Mouse (Mus musculus): Measurements from ENCODE around the gene Sgta. TPM values are rescaled to one million over a fixed set of nuclear protein-coding genes. Genes with fewer than 3 reads are reported as not detected.
"Not testable (repeated sequence)": the region's sequence is repeated elsewhere in the genome, so short reads cannot be mapped to it uniquely, and the experiment has no call there.

Sgta gene
- total RNA-seq (2014; fragmentation: Nextera tagmentation) (59.4 and 61.4 TPM in 2 replicates), total RNA-seq (2017) (34.2 and 41.6 TPM in 2 replicates)

DNA sequence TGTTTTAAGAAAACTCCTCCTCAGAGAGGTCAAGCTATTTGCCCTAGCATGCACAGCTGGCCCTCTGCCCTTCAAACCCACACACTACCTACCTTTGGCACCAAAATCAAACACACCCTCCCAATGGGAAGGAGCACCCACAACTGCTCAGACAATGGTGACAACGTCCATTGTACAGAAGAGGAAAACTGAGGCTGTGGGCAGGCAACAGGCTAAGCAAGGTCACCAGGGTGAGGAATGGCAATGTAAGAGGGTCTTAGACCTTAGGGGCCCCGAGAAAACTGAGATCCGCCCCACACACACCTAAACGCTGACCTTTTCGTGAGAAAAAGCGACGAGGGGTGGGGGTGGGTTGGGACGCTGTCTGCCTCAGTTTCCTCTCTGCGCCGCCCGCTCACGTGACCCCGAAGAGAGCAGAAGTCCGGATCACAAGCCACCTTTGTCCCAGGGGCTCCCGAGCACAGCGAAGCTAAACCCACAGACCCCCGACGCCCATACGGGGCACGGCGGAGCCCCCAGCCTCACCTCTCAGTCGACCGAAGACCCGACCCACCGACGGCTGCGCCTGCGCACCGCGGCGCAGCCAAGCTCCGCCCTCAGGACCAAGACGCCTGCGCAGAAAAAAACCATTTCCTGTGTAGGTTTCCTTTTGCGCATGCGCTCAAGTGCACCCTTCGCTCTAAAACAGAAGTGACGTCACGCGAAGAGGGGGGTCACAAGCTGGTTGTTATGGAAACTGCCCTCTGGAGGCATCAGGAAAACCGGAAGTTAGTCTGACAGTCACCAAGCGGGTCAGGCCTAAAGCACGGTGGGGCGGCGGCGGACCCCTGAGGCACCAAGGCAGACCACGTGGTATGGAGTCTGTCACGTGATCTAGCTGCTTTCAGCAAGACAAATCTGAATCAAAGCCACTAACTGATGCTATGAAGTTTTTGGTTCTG, at the start of gene Sgta:
Sgta (minus strand) TSS at position 579 of the 941 bp plus-strand sequence.
- ATAC-seq (replicated peaks; ENCODE audit: low FRiP score, low TSS enrichment, poor library complexity, severe bottlenecking) = peak; percentile 88

DNA sequence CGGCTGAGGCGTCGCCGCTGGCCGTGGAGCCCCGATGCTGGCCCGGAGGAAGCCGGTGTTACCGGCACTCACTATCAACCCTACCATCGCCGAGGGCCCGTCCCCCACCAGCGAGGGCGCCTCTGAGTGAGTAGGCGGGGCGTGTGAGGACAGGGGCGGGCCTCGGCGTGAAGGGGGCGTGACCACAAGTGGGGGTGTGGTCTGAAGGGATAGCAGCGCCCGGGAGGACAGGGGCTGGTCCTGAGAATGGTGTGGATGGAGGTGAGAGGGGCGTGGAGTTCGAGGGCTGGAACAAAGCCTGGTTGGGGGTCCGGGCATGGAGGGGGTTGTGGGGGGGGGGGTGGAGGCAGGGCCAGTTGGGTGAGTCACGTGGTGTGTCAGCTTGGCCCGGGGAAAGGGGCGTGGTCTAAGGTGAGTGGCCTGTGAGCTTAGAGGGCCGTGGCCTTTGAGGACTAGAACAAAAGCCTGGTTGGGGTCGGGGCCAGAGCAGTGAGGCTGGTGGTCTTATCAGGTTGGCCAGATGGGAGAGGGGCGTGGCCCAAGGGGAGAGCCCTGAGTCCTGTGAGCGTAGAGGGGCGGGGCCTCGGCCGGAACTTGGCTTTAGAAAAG, 46.2 kb upstream of the Sgta start:
- ATAC-seq (replicated peaks; ENCODE audit: low FRiP score, low TSS enrichment, poor library complexity, severe bottlenecking) = peak; percentile 73

DNA sequence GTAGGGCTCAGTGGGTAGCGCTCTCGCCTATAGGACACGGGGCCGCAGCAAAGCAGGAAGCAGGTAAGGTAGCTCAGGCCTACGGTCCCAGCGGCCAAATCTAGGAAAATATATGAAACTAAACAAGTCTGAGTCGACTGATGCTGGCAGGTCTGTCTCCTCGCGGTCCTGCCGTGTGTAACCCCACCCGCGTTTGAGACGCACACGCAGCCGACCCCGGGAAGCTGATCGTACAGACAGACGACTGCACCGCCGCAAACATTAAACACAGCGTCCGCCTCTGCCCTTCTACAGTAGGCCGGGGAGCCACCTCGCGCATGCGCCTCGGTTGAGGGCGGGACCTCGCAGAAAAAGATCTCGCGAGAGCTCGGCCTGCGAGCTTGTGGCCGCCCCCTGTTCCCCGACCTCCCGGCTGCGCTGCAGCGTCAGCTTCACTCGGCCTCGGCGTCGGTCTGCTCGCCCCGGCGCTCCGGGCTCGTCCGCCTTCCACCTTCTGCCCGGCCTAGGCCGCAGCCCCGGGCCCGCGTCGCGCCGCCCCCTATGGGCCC, 45.7 kb upstream of the Sgta start, which contains the start of gene Map2k2:
Map2k2 (plus strand) TSS at position 351 of the 548 bp plus-strand sequence.
- peak; percentile 77 for ATAC-seq (replicated peaks; ENCODE audit: low FRiP score, low TSS enrichment, poor library complexity, severe bottlenecking)

DNA sequence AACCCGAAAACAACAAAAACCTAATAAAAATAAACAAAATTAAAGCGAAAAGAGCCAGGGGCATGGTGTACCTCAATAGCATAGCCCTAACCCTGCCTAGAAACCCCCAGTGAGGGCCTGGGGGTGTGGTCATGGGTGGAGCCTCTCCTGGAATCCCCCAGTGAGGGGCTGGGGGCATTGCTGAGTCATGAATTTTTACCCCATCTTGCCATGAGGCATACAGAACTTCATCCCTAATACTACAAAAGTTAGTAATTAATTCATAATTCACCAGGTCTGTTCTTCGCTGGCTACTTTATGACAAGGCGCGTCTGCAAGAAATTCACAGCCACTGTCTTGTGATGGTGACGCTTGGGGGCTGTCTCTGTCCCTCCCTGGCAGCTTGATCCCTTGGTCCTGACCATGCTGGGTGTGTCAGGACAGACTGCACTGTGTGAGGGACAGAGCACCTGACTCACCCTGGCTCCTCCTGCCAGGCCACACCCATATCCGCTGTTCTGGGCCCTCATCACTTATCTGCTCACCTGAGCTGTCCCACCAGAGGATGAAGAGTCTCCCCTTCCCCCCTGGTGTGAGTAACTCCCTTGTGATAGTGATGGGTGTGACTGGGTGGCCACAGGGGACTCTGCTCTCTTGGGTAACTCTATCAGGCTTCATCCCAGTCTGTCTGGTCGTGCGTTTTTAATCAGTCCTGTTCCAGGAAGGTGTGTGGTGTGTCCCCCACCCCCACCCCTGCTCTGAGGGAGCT, 35.1 kb upstream of the Sgta start:
- peak; percentile 34; the same call in 1 of the 2 replicates for ATAC-seq (replicated peaks; ENCODE audit: low FRiP score, low TSS enrichment, poor library complexity, severe bottlenecking)

DNA sequence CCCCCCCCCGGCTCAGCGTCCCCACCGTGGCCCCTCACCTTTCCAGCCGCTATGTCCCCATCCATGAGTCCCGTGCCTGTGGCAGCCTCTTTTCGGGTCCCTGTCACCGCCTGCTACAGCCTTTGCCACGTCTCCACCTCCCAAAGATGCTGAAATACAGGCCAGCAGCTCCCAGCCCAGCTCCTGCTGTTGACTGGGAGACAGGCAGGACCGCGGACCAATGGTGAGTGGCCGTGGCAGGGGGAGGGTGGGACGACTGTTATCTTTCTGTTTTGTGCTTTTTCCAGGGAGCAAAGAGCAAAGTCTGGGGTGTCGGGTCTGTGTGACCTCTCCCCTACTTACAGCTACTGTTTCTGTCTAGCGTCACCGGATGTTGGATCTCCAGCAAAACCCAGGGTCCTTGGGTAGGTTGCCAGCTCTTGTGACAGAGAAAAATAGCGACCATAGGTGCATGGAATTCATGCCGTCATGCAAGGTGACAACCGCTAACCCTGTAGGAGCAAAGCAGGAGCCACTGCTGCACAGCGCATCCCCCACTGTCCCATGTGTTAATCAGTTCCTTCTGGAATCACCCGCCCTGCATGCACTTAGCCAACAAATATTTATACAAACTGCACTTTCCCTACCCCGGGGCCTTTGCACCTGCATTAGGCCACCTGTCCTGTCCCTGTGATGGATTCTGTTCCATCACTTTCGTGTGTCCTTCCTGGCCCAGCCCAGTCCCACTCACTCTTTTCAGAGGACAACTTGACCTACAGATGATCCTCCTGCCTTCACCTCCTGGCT, 32.7 kb upstream of the Sgta start:
- ATAC-seq (replicated peaks; ENCODE audit: low FRiP score, low TSS enrichment, poor library complexity, severe bottlenecking) = peak; percentile 55

DNA sequence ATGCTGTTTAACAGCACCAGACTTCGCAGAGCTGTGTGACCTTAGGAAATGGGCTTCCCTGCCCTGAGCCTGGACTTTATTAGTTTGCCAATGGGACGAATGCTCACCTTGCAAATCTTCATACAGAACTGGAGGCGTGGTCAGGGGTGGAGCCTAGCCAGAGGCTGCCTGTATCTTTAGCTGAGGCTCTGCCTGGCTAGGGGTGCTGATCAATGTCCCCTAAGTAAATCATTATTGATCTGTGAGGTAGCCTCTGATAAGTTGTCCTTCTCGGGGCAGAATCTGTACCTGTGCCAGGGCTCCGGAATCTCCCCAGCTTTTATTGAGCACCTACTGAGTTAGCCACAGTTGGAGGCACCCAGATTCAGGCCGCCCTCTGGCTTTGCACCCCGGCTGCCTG, 30.6 kb upstream of the Sgta start:
- ATAC-seq (replicated peaks; ENCODE audit: low FRiP score, low TSS enrichment, poor library complexity, severe bottlenecking) = peak; percentile 16; the same call in 1 of the 2 replicates

DNA sequence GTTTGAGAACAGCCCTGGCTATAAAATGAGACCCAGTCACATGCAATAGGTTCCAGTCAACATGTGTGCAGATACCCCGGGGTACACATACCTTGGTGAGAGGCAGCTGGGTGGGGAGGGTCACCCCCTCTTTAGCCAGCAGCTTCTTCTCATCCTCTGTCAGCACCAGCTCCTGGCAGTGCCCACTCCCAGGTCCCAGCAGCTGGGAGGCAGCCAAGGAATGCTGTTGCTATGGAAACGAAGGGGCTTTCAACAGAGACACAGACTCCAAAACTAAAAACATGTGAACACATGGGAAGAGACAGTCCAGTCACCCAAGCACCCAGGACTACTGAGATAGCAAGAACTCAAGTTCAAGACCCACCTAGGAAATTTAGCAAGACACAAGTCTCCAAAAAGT, 29.2 kb upstream of the Sgta start:
- no peak for ATAC-seq (replicated peaks; ENCODE audit: low FRiP score, low TSS enrichment, poor library complexity, severe bottlenecking)

DNA sequence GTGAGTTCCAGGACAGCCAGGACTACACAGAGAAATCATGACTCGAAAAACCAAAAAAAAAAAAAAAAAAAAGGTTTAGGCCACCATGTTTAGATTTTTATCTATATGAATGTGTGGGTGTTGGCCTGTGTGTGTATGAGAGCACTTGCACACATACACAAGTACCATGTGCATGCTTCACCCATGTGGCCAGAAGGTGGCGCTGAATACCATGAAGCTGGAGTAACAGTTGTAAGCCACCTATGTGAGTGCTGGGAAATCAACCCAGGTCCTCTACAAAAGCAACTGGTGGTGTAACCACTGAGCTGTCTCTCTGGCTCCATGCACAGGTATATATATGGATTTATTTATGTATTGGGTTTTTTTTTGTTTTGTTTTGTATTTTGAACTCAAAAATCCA, 27.0 kb upstream of the Sgta start:
- ATAC-seq (replicated peaks; ENCODE audit: low FRiP score, low TSS enrichment, poor library complexity, severe bottlenecking) = no peak

DNA sequence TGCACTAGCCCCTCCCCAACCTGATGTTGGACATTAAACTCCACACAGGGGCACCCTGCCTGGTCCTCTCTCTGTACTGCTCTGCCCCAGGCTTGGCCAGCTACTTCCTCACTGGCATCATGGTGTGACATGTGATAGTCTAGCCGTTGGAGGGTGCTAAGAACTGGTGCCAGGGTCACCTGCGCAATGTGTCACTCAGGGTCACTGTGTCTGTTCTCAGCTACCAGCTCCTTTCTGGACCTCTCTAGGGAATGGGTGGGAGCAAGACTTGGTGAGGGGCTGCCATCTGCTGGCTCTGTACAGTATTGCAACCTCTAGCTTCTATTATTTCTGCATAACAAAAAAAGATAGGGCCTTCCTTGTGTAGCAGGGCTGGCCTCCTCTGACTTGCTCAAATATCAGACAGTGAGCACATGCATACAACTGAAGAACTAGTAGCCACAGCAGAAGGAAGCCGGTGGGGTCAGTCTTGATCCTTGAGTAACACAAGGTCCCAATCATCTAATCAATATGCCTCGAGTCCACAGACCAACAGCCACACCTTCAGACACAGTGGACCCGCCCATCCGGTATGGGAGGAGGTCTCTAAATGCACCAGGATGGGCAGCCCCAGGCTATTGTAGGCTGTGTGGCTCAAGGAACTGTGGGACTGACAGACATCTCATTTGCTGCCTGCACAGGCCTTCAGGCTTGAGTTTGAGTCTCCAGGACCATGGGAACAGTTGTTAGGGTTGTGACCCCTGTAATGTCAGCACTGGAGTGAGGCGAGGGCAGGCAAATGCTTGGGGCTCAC, 22.4 kb upstream of the Sgta start:
- ATAC-seq (replicated peaks; ENCODE audit: low FRiP score, low TSS enrichment, poor library complexity, severe bottlenecking) = peak; percentile 58

DNA sequence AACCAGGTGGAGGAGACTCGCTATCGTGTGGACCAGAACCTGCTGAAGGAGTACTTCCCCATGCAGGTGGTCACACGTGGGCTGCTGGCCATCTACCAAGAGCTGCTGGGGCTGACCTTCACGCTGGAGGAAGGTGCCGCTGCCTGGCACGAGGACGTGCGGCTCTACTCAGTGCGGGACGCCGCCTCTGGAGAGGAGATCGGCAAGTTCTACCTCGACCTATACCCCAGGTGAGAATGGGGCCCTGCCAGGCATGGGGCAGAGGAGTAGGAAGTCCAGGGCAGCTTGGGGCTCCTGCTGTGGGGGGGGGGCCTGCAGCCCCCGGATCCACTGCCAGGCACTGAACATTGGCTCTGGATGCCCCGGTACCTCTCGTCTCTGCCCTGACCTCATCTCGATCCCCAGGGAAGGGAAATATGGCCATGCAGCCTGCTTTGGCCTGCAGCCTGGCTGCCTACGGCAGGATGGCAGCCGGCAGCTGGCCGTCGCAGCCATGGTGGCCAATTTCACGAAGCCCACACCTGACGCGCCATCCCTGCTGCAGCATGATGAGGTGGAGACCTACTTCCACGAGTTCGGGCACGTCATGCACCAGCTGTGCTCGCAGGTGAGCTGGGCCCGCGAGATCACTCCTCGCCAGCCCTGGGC, 20.2 kb upstream of the Sgta start:
- no peak for ATAC-seq (replicated peaks; ENCODE audit: low FRiP score, low TSS enrichment, poor library complexity, severe bottlenecking)

DNA sequence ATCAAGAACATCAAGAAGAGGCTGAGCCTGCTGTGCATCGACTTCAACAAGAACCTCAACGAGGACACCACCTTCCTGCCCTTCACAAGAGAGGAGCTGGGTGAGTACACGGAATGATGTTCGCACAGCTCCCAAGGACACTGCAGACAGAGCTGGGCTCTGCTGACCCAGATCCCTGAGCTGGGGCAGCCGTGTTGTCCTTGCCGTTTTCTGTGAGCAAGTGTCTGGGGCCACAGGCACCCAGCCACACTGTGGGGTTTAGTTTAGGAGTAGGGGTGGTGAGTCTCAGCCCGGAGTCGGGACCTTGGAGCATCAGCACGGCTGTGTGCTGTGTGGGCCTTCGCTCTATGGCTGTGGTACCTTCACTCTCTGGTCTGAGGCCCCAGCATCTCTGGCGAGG, 17.9 kb upstream of the Sgta start:
- no peak for ATAC-seq (replicated peaks; ENCODE audit: low FRiP score, low TSS enrichment, poor library complexity, severe bottlenecking)

DNA sequence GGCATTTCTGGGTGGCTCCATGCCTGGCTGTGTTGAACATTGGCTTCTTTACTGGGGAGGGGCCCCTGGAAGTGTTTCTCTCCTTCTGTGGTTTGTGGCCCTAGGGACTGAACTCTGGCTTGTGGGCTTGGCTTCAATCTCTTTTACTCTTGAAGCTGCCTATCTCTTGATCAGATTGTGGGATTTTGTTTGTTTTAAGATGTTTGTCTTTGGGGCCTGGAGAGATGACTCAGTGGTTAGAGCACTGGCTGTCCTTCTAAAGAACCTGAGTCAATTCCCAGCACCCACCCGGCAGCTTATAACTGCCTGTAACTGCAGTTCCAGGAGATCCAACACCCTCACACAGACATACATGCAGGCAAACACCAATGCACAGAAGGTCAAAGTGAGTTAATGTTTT, 16.4 kb upstream of the Sgta start:
- ATAC-seq (replicated peaks; ENCODE audit: low FRiP score, low TSS enrichment, poor library complexity, severe bottlenecking) = no peak

DNA sequence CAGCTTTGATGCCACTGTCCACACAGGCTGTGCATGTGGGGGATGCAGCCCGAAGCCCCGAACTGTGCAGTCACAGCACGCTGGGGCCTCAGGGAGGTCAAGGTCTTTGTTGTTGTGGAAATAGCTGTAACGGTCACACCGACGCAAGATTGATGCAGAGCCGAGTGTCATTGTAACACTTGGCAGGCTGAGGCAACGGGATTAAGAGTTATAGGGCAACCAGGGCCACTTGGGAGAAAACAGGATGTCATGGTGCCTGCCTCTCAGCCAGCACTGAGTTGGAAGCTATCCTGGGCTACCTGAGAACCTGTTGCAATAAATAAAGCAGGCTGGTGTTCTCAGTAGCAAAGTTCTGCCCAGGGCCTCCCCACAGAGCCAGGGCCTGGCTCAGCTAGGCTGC, 15.8 kb upstream of the Sgta start:
- no peak for ATAC-seq (replicated peaks; ENCODE audit: low FRiP score, low TSS enrichment, poor library complexity, severe bottlenecking)

DNA sequence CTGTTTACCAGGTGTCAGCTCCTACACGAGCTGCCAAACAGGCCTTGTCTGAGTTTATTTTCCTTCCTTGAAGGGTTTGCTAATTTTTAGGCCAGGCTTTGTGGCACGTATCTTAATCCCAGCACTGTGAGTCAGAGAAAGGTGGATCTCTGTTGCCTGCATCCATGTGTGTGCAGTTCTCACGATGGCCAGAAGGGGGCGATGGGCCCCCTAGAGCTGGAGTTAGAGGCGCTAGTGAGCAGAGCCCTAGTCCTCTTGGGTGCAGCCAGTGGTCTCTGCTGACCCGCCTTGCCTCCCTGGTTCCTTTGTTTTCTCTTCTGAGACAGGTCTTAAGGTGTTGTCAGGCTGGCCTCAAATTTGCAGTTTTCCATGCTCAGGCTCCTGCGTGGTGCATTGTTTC, 13.5 kb upstream of the Sgta start:
- ATAC-seq (replicated peaks; ENCODE audit: low FRiP score, low TSS enrichment, poor library complexity, severe bottlenecking) = no peak

DNA sequence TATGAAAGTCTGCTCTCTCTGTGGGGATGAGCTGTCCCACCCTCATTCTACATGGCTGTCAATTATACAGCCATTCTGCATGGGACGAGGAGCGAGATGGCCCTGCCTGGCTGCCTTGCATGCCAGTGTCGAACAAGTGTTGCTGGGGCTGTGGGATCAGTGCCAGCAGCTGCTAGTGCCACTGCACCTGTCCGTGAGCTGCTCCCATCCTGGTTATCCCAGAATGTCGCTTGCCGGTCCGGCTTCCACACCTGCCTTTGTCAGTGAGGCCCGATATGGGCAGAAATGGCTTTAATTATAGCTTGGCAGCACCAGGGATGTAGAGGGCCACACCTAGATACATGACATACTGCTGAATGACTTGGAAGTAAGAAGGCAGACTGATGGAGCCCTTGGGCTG, 12.3 kb upstream of the Sgta start:
- no peak for ATAC-seq (replicated peaks; ENCODE audit: low FRiP score, low TSS enrichment, poor library complexity, severe bottlenecking)

DNA sequence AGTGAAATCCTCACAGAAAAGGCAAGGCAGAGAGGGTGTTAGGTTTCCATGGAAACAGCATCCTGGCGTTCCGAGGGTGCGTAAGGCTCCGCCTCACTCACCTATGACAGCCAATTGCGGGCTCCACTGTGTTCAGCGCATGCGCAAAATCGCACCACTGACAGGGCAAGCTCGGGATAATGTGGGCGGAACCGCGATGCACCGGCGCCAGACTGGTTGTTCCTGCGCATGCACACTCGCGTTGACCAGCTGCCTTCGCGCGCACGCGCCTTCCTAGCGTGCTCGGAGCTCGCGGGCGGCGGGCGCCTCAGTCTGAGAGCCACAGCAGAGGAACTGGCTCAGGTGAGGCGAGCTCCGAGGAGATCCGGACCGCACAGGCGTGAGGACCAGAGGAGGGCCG, 9.9 kb upstream of the Sgta start, which contains the start of gene Thop1:
Thop1 (plus strand) TSS at position 200 of the 400 bp plus-strand sequence.
- peak; percentile 95 for ATAC-seq (replicated peaks; ENCODE audit: low FRiP score, low TSS enrichment, poor library complexity, severe bottlenecking)

DNA sequence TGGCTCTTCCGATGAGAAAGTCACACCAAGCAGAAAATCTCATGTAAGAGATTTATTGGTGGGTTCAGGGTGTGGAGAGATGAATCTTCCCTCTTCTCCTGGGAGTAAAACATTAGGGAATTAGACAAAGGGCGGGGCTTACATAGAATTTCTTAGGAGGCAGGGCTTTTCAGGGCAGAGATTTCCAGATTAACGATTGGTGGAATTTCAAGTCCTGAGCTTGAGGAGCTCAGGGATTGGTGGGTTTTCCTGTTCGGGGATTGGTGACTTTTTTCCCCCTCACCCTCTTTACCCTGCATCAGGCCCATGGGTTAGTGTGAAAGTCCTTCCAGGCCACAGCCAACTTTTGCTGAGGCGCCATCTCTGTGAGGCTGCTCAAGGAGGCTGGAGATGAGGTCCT, 8.7 kb upstream of the Sgta start:
- no peak for ATAC-seq (replicated peaks; ENCODE audit: low FRiP score, low TSS enrichment, poor library complexity, severe bottlenecking)

DNA sequence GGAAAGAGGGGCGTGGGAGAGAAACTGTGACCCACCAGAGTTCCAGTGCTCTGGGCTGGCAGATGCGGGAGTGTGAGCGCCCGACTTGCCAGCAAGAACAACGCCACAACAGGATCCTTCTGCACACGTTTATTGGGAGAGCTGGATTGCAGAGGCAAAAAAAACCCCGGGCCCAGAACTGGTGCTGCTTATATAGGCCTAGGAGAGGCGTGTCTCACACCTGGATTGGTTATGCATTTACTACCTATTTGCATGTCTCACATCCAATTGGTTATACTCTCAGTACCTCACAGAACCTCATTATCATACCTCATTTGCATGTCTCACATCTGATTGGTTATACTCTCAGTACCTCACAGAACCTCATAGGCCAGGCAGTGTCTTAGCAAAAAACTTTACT, 4.5 kb upstream of the Sgta start:
- ATAC-seq (replicated peaks; ENCODE audit: low FRiP score, low TSS enrichment, poor library complexity, severe bottlenecking) = not testable (repeated sequence)

All from megakaryocyte-erythroid progenitor cell, adult 5-6 weeks (primary cell).